Mouse (Mus musculus) G1E (cell line): ENCODE results near the gene Pum3. TPM values are rescaled to one million over a fixed set of nuclear protein-coding genes. Genes with fewer than 3 reads are reported as not detected.

Source experiments
- ATAC-seq: 2 replicates; pipeline ENCODE4 v1.8.0; 2016; ENCODE audit warnings: mild to moderate bottlenecking; ENCODE audit not compliant: insufficient number of reproducible peaks, poor library complexity, low FRiP score, severe bottlenecking; ENCODE audit errors: extremely low read depth
- DNase-seq: peaks from one replicate; pipeline ENCODE4 v3.0.0; 2012; ENCODE audit warnings: low spot score
- H3K27me3 ChIP-seq: 2 replicates; pipeline ENCODE4 v1.6.1; 2012; ENCODE audit warnings: mild to moderate bottlenecking, low read length, inconsistent platforms; ENCODE audit not compliant: insufficient read depth
- H3K36me3 ChIP-seq: replicated peaks from 2 replicates; pipeline ENCODE3; 2012; ENCODE audit warnings: mild to moderate bottlenecking, inconsistent platforms
- H3K4me1 ChIP-seq: 2 replicates; pipeline ENCODE4 v1.6.1; 2012; ENCODE audit warnings: low read depth, low read length, inconsistent platforms, mixed read lengths; ENCODE audit not compliant: insufficient read depth
- H3K4me3 ChIP-seq: 2 replicates; pipeline ENCODE4 v1.5.1; 2012; ENCODE audit warnings: low read depth, mild to moderate bottlenecking, inconsistent platforms, low read length, moderate library complexity, mixed read lengths
- H3K9me3 ChIP-seq: replicated peaks from 2 replicates; pipeline ENCODE4 v1.6.1; 2012; ENCODE audit warnings: inconsistent platforms
- CTCF ChIP-seq: IDR thresholded peaks from 2 replicates; pipeline ENCODE4 v1.5.1; 2012; ENCODE audit warnings: low read depth, low read length, inconsistent platforms, mixed read lengths
- GATA1 ChIP-seq: IDR thresholded peaks from 2 replicates; pipeline ENCODE4 v1.6.1; 2012; ENCODE audit warnings: borderline replicate concordance, low read length, inconsistent platforms, mixed read lengths
- GATA2 ChIP-seq: IDR thresholded peaks from 2 replicates; pipeline ENCODE4 v1.6.1; 2012; ENCODE audit warnings: low read depth, low read length, inconsistent platforms, borderline replicate concordance
- POLR2AphosphoS5 ChIP-seq: IDR thresholded peaks from 2 replicates; pipeline ENCODE4 v1.6.1; 2012; ENCODE audit warnings: low read depth, low read length, inconsistent platforms; ENCODE audit not compliant: insufficient replicate concordance
- TAL1 ChIP-seq: conservative IDR thresholded peaks from 2 replicates; pipeline ENCODE4 v1.6.1; 2012; ENCODE audit warnings: low read depth, low read length, inconsistent platforms, mixed read lengths
- polyA plus RNA-seq: library from polyadenylated mRNA; stranded (reverse); fragments of >175 nt; gene quantifications from 2 replicates; pipeline ENCODE4 v1.2.3, GENCODE M21; 2012
- total RNA-seq, 2 experiments: library from RNA; stranded (forward) in 1 of 2; stranded (reverse) in 1 of 2; fragments of 200-1000 nt in 1 of 2; fragments of >200 nt in 1 of 2; fragmentation: Nextera tagmentation in 1 of 2; gene quantifications; 2 replicates each; pipeline ENCODE4 v1.2.3; 2014 to 2017

Pum3 gene
- total and polyA plus RNA-seq, 3 experiments, result 52.4 to 221 (median 122) TPM

DNA sequence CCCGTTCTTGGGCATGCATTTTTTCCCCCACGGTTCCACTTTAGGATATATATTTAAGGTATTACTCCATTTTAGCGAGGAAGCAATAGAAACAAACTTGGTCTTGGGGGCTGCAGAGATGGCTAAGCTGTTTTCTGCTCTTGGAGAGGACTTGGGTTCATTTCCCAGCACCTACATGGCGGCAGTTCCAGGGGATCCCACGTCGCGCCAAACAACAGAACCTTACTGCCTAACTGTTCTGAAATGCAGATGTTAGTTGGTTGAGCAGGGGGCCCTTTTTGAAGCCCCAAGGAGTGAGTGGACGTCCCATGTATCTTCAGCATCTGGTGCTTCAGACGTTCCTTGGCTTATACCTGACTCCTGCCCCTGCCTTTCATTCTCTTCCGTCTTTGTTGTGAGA is 781 bp upstream of the Pum3 start:
- ATAC-seq (no peak), DNase-seq (peak; percentile 21)
- Histone ChIP-seq H3K4me3 (peak overlapping the region; percentile 85), H3K4me1 (peaks cover 26% of the 10 kb centered on the region), H3K9me3 (no peaks in the 10 kb centered on the region), H3K36me3 (peaks cover 20% of the 10 kb centered on the region), H3K27me3 (peaks cover 5% of the 10 kb centered on the region)
- TF ChIP-seq TAL1 (no peak), GATA2 (no peak), POLR2AphosphoS5 (no peak)

DNA sequence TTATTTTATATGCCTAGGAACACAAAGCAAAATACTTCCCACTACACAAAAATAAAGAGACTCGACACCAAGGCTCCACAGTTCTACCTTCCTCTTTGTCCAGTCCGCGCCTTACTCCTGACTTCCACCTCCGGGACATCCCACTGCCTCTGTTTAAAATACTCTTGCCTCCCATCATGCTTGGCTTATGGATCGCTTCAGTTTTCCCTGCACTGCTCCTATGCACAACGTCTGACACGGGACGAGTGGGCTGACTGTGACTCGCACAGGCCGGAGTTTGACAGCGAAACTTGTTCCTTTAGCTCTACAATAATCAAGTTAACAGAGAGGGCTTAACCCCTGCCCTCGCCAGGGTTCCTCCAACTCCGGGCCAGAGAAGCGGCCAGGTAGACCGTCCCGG is 344 bp downstream of the Pum3 start:
- no peaks in the 10 kb centered on the region for H3K27me3 ChIP-seq
- TF ChIP-seq TAL1 (no peak), CTCF (no peak), POLR2AphosphoS5 (no peak), GATA1 (no peak), GATA2 (no peak)
- DNase-seq (no peak), ATAC-seq (no peak)
- peak overlapping the region; percentile 85 for H3K4me3 ChIP-seq
- peaks cover 31% of the 10 kb centered on the region for H3K36me3 ChIP-seq
- peaks cover 26% of the 10 kb centered on the region for H3K4me1 ChIP-seq
- no peaks in the 10 kb centered on the region for H3K9me3 ChIP-seq

DNA sequence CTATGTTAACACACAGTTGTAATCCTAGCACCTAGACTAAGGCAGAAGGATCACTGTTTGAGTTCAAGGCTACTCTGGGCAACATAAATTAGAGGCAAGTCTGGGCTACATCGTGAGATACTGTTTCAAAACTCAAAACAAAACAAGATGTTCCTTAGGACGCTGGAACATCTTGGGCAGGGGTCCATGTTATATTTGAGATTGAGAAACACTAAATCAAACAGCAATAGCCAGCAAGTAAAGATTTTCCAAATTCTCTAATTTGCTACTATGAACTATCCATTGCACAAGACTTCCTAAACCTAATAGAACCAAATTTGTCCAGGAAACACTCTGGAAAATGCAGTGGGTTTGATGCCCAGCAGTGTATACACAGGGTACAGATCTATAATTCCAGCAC is 1.8 kb downstream of the Pum3 start:
- no peaks in the 10 kb centered on the region for H3K27me3 ChIP-seq
- DNase-seq (no peak), ATAC-seq (no peak)
- peaks cover 29% of the 10 kb centered on the region for H3K4me1 ChIP-seq
- H3K36me3 ChIP-seq, result peaks cover 45% of the 10 kb centered on the region
- H3K4me3 ChIP-seq, result peak overlapping the region; percentile 36; the same call in 1 of the 2 replicates
- TF ChIP-seq POLR2AphosphoS5 (no peak), GATA1 (no peak), TAL1 (no peak), GATA2 (no peak)
- H3K9me3 ChIP-seq, result no peaks in the 10 kb centered on the region

DNA sequence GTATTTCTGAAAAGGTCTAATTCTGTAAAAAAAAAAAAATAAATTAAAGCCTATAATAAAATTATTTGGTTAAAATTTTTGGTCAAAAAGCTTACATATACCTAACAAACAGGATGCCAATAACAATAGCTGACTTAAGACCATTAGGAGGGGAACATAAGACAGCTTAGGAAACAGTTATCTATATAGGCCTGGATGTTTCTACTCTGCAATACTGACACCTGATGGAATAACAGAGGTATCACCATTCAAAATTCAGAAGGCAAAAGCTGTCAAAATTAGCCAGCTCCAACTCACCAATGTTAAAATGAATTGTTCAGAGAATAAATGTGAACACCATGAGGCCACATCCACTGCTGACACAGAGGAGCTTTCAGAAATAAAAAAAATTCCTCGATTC is 3.2 kb downstream of the Pum3 start:
- no peak overlapping the region for H3K4me3 ChIP-seq
- DNase-seq (no peak), ATAC-seq (no peak)
- no peaks in the 10 kb centered on the region for H3K27me3 ChIP-seq
- no peaks in the 10 kb centered on the region for H3K9me3 ChIP-seq
- peaks cover 59% of the 10 kb centered on the region for H3K36me3 ChIP-seq
- peaks cover 29% of the 10 kb centered on the region for H3K4me1 ChIP-seq
- no peak for TF ChIP-seq POLR2AphosphoS5
- TF ChIP-seq GATA2, result no peak
- TF ChIP-seq GATA1, result no peak
- TF ChIP-seq CTCF, result no peak
- TF ChIP-seq TAL1, result no peak

DNA sequence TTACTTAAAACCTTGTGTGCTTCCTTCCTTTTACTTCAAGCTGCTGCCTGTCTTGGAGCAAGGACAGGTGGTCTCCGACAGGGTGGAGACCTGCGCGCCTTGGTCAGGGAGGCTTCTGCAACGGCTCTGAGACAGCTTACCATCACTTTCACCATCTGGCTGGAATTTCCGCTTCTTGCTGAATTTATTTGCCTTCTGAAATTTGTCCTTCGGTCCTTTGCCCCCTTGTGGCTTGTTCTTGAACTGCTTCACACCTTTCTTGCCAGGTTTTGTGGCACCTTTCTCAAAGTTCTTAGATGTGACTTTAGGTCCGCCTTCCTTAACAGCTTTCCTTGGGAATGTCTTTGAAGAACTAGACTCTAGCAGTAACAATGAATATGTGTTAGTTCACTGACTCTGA is 4.0 kb downstream of the Pum3 start:
- no peak for DNase-seq
- TF ChIP-seq CTCF, result peak; percentile 36; the same call in 1 of the 2 replicates
- TF ChIP-seq GATA1, result no peak
- H3K27me3 ChIP-seq, result no peaks in the 10 kb centered on the region
- no peaks in the 10 kb centered on the region for H3K9me3 ChIP-seq
- H3K36me3 ChIP-seq, result peaks cover 66% of the 10 kb centered on the region
- no peak for ATAC-seq
- peaks cover 24% of the 10 kb centered on the region for H3K4me1 ChIP-seq
- H3K4me3 ChIP-seq, result no peak overlapping the region

DNA sequence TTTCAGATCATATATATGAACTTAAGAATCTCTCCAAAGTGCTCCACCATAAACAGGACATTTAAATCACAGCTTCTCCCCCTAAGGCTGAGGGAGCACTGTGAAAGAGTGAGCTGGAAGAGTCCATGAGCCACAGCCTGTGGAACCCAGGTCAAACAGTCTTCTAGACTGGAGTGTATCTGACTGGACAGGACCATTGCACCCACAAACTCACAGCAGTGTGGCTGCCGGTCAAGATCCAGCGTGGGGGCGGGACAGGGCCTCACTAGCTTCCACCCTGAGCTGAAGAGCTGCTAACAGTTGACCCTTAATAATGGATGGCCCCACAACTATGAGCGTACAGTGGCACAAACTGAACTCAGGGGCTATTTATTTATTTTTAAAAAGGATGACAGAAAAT is 12.2 kb downstream of the Pum3 start:
- H3K4me3 ChIP-seq, result no peak overlapping the region
- H3K27me3 ChIP-seq, result no peaks in the 10 kb centered on the region
- DNase-seq, result no peak
- TF ChIP-seq POLR2AphosphoS5 (no peak), GATA2 (no peak), TAL1 (no peak), CTCF (no peak), GATA1 (no peak)
- no peak for ATAC-seq
- H3K4me1 ChIP-seq, result peaks cover 3% of the 10 kb centered on the region; the same call in 1 of the 2 replicates
- H3K36me3 ChIP-seq, result peaks cover 91% of the 10 kb centered on the region
- no peaks in the 10 kb centered on the region for H3K9me3 ChIP-seq

DNA sequence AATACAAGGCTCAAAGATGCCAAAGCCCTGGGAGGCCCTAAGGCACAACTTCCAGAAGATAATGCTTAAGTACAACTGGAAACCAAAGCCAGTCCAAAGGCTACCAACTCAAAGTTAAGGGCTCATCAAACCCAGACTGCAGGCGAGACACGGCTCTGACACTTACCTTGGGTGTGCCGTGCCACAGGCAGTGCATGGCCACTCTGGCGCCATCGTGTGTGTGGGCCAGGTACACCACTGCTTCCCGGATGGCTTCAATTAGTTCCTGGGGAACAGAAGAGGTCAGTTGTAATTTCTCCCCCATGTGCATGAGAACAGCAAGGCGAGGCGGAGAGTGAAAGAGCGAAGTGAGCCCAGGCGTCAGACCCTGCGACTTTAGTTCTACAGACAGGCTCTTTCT is 13.1 kb downstream of the Pum3 start:
- Histone ChIP-seq H3K36me3 (peaks cover 91% of the 10 kb centered on the region), H3K27me3 (no peaks in the 10 kb centered on the region), H3K4me1 (peaks cover 3% of the 10 kb centered on the region; the same call in 1 of the 2 replicates), H3K9me3 (no peaks in the 10 kb centered on the region), H3K4me3 (no peak overlapping the region)
- DNase-seq, result no peak
- ATAC-seq, result no peak
- TF ChIP-seq POLR2AphosphoS5 (no peak), CTCF (no peak), GATA2 (no peak), TAL1 (no peak), GATA1 (no peak)
